Mouse (Mus musculus) Muller cell, postnatal 12 days (primary cell): ENCODE data around the gene Tmem207.

ENCODE experiments used
- DNase-seq: peaks from one replicate; pipeline ENCODE4 v3.0.0-alpha.2; 2015; ENCODE audit errors: inconsistent ontology term

Gene Tmem207

DNA sequence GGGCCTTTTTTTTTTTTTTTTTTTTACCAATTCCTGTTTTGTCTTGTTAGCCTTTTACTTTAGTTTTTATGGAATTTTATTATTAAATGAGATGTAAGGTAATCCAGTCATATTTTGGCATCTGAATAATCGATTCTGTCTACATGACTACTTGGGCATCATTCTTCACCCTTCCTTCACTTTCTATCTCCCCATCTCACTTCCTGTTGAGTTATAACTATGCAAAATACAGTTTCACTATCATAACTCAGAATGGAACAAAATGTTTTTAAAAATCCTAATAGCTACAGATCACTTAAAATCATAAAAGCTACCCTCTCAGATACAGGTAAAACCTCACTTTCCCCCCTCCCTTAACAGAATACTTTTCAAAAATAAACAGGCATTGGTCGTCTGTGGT is 70.4 kb downstream of the Tmem207 start:
- no peak for DNase-seq

GRCm38 (mm10) chr16:26454163-26454562 is 72.4 kb downstream of the Tmem207 start:
- peak; percentile 45 for DNase-seq
